Mouse (Mus musculus): ENCODE measurements around the gene Ifnar1.
"Not testable (repeated sequence)": the region's sequence is repeated elsewhere in the genome, so short reads cannot be mapped to it uniquely, and the experiment has no call there.

The Ifnar1 gene

DNA sequence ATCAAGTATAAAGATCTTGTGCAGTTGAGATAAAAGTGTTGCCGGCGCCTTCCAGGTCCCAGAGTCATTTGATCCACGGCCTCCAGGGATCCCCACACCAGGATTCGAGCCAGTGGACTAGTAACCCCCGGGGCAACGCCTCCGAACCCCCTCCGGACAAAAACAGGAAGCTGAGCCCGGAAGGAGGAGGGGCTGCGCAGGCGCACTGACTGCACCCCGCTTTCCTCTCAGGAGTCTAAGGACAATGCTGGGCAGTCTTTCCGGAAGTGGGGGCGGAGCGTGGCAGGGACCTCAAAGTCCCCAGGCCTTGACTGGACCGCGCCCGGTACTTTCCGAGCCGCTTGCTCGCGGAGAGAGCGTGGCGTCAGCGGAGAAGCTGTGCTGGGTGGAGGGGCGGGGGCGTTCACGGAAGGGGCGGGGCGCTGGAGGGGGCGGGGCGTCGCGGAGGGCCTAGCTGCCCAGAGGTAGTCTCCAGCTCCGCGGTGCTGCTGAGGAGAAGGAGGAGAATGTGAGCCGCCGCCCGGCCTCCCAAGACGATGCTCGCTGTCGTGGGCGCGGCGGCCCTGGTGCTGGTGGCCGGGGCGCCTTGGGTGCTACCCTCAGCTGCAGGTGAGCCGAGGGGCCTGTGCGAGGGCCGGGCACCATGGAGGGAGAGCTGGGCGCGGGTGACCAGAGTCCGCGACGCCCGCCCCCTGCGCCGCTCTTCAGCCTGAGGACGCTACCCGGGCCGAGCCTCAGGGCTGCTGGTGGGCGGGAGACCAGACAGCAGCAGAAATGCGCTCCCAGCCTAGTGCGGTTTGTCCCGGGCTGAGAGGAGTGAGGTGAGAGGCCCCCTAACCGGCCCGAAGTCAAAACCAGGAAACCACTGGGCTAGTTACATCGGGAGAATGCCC is at the start of gene Ifnar1:
Gene Ifnar1, plus strand, starts transcription at position 431 of the 893 bp plus-strand sequence.
- peak; percentile 100 for DNase-seq

DNA sequence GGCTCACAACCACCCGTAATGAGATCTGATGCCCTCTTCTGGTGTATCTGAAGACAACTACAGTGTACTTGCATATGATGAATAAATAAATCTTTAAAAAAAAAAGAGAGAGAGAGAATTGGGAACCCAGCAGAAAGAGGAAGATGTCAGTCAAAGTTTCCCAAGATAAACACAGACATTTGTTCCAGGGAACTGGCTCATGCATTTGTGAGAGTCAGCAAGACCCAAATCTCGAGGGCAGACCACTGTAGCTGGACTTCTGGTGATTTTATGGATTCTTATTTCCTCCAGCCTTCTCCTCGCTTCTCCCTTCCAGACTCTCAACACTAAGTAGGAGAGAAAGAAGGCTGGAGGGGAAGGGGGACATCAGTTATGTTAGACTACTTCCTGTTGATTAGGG is 47.0 kb upstream of the Ifnar1 start:
- DNase-seq: no peak

DNA sequence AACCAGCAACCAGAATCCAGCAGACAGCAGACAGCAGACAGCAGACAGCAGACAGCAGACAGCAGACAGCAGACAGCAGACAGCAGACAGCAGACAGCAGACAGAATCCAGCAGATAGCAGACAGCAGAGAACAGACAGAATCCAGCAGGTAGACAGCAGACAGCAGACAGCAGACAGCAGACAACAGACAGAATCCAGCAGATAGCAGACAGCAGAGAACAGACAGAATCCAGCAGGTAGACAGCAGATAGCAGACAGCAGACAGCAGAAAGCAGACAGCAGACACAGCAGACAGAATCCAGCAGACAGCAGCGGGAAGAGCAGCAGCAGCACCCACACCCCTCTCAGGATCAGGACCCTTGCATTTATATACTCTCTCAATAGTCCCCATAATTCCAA is 46.4 kb upstream of the Ifnar1 start:
- not testable (repeated sequence) for DNase-seq

DNA sequence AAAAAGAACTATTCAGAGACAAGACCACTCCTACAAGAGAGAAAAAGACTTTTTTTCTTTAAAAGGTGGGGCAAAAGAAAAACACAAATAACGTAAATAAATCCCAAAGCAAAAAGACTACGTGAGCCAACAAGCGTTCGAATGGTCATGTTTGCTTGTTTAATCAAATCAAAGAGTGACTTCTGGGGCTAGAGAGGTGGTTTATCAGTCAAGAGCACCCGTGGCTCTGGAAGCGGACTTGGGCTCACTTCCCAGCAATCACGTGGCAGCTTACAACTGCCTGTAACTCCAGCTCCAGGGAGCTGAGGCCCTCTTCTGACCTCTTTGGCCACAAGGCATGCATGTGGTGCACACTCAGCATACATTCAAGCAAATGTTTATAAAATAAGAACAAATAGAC is 43.7 kb upstream of the Ifnar1 start:
- peak; percentile 81 for DNase-seq

DNA sequence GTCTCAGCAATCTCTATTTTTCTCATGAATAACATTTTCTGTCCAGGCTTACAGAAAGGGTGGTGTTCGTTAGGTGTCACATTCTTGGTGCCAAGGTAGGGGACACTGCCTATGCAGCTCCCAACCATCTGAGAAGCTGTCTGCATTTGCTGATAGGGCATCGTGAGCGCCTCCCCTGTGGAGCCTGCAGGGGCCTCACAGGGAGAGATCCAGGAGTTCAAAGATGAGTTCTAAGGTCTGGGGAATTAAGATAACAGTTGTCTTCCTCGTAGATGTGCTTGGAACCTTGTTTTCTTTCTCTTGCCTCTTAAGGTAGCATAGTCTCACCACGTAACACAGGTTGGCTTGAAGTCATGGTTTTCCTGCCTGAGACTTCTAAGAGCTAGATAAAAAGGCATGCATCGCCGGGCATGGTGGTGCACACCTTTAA is 43.2 kb upstream of the Ifnar1 start:
- no peak for DNase-seq

DNA sequence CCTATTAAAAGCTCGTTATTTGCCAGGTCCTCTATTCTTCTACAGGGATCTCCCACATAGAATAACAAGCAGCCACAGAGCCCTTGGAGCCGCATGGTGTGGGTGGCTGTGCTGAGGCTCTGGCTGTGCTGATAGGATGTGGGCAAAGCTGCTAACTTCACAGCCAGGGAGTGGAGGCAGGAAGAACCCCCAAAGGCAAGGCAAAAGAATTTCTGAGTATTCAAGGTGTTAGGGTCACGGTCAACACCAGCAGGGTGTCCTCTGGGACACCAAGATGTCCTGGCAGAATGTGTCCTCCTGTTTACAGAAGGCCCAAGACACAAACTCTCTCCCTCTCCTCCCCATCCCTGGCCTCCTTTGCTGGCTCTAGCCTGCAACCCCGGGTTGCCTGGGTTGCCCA is 42.6 kb upstream of the Ifnar1 start:
- DNase-seq: no peak

DNA sequence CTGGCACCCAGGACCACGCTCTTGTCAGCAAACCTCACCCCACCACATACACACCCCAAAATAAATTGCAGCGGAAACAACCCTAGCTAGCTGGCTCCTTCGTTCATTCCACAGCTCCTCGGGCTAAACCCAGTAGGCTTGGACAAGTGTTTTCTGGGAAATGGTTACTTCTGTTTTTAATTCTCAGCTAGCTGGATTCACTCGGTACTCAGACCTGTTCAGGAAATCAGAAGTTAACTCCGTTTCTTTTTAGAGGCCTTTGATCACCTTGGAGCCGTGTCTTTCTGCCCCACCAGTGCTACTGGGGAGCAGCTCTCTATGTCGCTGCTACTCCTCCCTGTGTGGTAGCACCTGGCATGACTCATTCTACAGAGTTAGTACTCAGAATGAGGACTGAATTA is 41.8 kb upstream of the Ifnar1 start:
- no peak for DNase-seq

DNA sequence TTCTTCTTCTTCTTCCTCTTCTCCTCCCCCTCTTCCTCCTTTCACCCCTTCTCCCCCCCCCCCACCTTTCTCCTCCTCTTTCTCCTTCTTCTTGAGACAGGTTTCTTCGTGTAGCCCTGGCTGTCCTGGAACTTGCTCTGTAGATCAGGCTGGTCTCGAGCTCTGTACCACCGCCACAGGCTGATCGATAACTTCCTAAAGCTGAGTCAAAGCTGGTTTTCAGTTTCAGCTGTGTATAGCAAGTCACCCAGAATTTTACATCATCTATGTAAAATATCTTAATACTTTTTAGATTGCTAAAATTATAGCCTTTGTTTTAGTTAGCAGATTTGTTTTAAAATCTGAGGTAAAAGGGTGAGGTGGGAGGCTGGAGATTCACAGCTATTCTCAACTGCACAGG is 40.2 kb upstream of the Ifnar1 start:
- DNase-seq: no peak

DNA sequence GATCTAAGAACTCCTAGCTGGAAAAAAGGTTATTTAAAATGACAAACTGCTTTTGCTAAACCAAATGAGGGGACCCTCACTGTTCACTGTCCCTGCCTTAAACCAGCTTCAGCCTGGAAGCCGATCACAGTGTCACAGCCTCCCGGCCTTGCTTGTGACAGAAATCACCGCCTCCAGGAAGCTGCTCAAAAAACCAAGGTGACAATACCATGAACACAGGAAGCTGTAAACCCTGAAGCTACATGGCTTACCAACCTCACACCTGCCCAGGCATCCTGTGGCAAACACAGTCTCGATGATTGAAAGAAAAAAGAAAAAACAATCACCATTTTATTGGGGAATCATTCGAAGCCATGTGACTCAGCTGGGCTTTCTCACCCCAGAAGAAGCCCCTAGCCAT is 39.5 kb upstream of the Ifnar1 start:
- no peak for DNase-seq

DNA sequence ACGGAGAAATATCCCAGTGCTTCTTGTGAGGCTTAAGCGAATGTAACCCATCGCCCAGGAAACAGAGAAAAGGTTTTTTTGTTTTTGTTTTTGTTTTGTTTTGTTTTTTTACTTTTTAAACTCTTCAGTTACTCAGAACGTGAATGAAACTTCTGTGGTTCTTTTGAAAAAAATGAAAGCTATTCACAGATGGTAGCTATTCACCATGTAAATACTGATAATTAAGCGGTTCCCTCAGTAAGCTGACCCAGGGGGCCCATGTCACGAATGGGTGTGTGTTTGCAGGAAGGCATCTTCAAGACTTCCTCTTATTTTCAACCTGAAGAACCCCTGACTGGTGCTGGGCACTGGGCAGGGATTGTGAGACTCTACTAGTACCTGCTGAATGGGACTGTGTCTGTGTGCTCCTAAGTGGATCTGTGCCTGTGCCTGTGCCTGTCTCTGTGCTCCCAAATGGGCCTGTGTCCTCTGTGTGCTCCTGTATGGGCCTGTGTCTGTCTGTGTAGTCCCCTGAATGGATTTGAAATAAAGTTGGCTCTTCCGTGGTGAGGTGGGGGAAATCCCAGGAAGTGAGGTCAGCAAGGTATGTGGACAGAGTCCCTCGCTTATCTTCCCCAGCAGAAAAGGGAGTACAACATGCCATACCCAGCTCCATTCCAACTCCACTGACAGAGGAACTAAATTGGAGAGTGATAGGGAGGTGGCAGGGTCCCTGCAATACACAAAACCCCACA is 38.1 kb upstream of the Ifnar1 start:
- no peak for DNase-seq

DNA sequence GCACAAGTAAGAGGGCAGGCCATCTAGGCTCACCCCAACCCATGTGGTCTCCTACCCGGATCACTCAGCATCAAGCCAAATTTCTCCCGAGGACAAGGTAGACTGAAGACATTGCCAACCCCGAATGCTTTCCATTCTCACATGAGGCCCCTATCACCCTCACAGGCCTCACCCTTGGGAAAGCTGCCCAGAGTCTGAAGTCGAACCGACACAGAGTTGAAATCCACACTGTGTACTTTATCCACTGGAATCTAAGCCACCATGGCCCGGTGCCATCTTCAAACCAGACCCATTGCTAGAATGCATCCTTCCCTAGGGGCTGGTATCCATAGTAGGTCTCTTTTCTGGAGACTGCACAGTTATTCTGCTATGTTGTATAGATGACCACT is 37.5 kb upstream of the Ifnar1 start:
- peak; percentile 71 for DNase-seq

DNA sequence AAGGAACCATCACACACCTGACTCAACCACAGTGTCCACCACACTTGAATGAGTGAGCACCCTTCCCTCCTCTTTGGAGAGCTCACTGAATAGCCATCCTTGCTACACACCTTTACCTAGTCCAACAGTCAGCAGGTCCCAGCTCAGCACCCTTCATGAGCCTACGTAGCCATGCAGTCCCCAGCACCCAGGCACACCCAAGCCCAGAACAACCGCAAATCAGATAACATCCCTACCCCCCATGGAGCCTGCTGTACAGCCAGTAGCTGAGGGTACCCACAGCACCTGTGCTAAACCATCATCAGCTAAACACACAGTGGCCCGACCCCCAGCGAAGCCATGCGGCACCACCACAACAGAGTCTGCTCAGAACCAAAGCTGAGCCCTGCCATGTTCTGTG is 37.0 kb upstream of the Ifnar1 start:
- DNase-seq: no peak

DNA sequence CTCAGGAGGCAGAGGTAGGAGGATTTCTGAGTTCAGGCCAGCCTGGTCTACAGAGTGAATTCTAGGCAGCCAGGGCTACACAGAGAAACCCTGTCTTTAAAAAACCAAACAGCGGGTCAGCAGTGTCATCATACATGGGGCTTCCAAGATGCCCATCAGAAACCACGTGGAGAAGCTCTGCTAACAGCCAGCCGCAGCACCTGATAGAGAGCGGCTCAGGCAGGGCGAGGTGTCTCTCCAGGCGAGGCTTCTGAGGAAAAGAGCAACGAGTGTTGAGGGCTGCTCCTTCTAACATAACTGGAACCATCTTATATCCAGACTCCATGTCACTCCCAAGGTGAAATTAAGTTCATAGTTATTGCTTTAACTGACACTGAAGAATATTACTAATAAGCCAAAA is 36.1 kb upstream of the Ifnar1 start:
- no peak for DNase-seq

DNA sequence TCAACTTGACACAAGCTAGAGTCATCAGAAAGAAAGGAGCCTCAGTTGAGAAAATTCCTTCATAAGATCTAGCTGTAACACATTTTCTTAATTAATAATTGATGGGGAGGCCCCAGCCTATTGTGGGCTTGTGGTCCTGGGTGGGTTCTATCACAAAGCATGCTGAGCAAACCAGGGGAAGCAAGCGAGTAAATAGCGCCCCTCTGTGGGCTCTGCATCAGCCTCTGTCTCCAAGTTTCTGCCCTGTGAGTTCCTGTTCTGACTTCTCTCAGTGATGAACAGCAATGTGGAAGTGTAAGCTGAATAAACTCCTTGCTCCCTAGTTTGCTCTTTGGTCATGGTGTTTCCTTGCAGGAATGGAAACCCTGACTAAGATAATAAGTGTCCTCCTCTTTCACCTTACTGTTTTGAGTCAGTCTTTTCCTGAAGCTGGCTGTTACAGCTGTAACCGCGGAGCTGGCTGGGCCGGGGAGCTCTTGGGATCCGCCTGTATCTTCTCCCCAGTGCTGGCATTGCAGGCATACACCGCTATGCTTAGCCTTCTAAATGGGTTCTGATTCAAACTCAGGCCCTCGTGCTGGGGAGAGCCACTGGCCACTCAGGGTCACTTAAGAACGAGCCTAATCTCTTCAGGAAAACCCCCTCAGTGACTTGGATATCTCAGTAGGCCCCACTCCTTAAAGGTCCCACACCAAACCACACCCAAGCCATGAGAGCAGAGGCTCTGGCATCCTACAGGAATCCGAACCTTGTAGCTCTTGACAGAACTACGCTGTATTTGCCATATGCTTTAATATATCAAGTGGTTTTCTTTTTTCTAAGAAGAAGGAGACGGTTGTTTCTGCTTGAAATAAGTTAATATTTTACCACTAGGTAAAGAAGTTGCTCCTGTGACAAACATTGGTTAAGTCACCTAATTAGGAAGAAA is 34.6 kb upstream of the Ifnar1 start:
- no peak for DNase-seq

DNA sequence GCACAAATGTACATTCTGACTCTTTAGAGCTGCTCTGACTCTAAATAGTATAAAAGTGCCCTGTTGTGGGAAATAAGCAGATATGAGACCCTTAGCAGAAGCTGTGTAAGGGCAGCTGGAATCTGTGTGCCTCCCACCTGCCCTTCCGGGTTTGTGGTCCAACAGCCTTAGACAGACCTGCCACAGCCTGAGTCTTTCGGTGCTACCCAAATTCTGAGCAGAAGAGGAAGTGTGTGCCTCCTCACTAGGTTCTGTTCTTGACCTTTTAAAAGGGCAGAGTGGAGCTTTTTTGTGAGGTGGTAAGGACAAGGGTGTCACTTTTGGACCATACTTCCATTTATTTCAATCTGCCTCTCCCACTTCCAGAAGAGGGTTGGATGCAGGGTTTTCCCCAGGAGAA is 33.1 kb upstream of the Ifnar1 start:
- no peak for DNase-seq

DNA sequence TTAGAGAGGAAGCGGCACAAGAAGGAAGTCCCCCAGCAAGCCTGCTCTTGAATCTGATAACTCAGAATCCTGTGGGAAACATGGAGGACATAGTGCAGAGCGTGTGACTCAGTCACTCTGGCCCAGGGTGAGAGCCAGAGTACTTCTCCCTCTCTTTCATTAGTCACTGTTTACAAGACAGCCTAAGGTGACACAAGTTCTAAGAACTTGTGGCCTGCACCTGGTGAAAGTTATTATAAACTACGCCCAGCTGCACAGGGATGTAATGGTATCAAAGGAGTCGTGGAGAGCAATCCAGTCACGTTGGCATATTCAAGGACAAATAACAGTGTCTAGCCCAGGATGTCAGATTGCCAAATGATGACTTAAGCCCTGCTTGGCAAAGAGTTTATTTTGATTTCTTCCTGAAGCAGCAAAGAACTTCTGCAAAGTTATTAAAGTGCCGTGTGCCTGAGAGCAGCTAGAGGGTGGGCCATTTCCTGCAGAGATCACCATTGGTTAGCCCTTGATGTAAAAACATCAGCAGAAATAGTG is 32.6 kb upstream of the Ifnar1 start:
- DNase-seq: peak; percentile 53

DNA sequence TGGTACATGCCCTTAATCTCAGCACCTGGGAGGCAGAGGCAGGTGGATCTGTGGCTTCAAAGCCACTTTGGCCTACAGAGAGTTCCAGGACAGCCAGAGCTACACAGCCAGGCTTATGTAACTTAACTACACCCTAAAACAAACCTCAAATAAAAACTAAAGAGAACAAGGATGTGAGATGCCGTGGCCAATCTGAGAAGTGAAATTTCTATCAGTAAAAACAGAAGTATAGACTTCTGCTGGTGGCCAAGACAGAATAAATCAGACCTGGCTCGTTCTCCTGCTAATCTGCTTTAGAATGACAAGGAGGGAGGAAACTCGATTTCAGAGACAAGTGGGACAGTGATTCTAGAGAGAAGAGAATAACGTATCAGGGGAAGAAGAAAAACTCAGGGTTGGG is 29.2 kb upstream of the Ifnar1 start:
- no peak for DNase-seq

DNA sequence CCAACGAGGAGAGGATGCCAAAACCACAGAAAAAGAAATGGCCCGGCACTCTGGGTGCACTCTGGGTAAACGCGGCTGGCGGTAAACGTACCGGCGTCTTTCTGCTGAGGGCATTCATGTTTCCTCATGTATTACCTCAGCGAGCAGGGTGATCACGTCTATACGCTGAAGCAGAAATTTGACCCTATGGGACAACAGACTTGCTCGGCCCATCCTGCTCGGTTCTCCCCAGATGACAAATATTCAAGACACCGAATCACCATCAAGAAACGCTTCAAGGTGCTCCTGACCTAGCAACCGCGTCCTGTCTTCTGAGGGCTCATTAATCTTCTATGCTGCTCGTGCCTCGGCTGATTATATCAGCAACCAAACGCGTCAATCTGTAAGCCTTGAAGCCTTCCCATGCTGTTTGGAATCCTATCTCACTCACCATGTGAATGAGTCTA is 26.7 kb upstream of the Ifnar1 start:
- DNase-seq: no peak

DNA sequence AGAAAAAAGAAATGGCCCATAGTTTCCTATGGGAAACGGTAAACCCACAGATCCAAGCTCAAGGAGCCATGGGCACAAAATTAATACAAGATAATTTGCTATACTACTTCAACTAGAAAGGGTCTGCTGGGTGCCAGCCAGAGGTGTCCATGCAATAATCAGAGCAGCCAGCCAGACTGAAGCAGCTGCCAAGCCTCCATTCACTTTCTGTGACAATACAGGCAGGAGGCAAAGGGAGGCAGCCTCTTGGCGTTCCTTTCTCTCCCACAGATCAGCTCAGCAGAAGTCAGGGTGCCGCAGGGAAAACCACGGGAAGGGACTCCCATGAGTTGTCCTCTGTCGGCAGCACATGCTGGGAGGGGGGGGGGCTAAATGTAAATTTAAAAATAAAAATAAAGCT is 26.1 kb upstream of the Ifnar1 start:
- no peak for DNase-seq

DNA sequence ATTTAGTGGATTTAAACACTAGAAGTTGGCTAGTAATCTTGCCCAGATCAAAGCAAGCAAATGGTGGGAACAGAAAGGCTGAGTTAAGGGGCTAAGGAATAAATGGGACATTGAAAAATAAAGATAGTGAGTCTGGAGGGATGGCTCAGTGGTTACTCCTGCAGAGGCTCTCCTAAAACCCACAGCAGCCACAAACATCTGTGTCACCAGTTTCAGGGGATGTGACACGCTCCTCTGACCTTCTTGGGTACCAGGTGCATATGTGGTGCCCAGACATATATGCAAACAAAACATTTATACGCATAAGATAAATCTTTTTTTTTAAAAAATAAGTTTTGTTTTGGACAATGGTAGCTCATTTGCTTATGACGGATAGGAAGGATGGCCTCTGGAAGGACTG is 25.6 kb upstream of the Ifnar1 start:
- no peak for DNase-seq

DNA sequence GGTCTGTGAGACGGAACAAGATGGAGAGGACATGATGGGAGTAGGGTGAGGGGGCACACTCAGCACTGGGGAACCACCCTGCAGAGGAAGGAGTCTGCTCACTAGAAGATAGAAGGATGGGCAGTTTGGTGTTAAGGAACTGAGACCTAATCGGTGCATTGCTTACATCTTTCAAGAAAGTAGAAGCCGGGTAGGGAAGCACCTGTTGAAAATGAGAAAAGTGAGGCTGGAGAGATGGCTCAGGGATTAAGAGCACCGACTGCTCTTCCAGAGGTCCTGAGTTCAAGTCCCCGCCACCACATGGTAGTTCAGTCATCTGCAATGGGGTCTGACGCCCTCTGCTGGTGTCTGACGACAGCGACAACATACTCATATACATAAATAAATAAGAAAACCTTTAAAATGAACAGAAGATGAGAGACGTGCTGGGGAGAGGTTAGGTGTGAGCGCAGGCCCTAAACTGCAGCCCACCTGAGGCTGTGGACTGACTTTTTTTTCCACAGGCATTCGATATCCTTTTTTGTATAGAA is 25.1 kb upstream of the Ifnar1 start:
- no peak for DNase-seq

DNA sequence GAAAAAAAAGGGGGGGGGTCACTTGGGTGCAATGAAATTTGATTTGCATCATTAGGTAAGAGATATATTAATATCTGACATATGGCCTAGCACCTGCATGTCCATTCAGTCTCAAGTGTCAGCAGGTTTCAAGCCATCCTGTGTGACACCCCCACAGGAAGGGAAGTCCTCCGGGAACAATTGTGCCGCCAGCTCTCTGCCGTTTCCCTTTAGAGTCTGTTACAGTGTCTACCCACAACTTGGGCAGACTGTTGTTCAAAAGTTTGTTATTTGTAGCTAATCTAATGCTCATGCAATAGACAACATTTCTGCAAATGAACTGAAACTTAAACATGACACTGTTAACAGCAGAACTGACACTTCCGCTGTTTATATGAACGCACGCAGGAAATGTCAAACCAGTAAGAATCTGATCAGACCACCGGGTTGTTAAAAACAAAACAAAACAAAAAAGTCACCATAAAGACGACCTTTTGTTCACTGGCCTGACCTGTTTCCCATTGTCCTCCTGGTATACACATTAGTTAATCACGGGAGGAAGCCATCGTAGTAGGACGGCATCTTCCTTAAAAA is 23.9 kb upstream of the Ifnar1 start:
- DNase-seq: peak; percentile 37
